Mouse (Mus musculus) erythroid progenitor cell, adult 5-6 weeks (primary cell): Measurements from ENCODE around the gene Aven. TPM values are rescaled to one million over a fixed set of nuclear protein-coding genes. Genes with fewer than 3 reads are reported as not detected.
"Not testable (repeated sequence)": the region's sequence is repeated elsewhere in the genome, so short reads cannot be mapped to it uniquely, and the experiment has no call there.

ENCODE experiments used
- ATAC-seq: replicated peaks from 2 replicates; pipeline ENCODE4 v1.8.0; 2016; ENCODE audit warnings: moderate number of reproducible peaks, mild to moderate bottlenecking, moderate TSS enrichment, inconsistent platforms; ENCODE audit not compliant: poor library complexity, low FRiP score, severe bottlenecking
- total RNA-seq, 2 experiments: library from RNA; stranded (forward) in 1 of 2; stranded (reverse) in 1 of 2; fragments of 150-400 nt in 1 of 2; fragments of 186-747, 209-891 nt in 1 of 2; gene quantifications; 2 replicates each; pipeline versions ENCODE4 v1.2.3 to v1.2.4; 2015 to 2017; ENCODE audit warnings: low replicate concordance in 2 of 2

Aven gene
- total RNA-seq (2015; ENCODE audit: low replicate concordance) (1.4 TPM in 1 of 2 replicates, not detected in the other), total RNA-seq (2017; ENCODE audit: low replicate concordance) (2.3 and 5.1 TPM in 2 replicates)

GRCm38 (mm10) chr2:112492856-112493538 is at the start of gene Aven:
TSS of gene Aven (plus strand) at chr2:112492964.
- ATAC-seq, result peak; percentile 75

DNA sequence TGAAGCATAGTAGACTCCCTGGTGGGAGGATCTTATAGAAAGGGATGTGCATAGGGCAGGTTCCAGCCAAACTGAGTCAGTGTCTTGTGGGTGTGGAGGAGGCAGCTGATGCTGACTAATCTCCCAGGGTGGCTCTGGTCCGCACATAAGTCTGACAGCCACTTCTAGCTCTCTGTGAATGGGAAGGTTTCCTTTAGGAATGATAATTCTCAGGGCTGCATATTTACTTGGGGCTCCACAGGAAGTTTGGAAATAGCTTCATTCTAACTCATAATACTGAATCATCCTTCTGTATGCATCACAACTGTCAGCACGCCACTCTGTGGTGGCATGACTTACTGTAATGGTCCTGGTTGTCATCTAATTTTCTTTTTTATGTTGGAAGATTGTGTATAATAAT is 49.3 kb upstream of the Aven start:
- no peak for ATAC-seq

- ATAC-seq, result no peak
Observed at GRCm38 (mm10) chr2:112445511-112445910, 47.3 kb upstream of the Aven start.

DNA sequence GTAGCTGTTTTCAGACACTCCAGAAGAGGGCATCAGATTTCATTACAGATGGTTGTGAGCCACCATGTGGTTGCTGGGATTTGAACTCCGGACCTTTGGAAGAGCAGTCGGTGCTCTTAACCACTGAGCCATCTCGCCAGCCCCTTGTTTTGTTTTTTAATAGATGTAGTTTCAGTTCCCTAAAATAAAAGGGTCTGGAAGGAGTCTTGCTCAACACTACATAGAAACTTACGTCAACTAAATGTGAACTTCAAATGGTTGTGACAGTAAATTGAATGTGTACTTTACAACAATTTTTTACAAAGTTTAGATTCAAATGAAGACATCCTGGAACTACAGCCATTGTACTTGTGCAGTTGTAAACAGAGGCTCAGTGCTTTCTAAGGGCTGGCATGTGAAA is 44.7 kb upstream of the Aven start:
- ATAC-seq, result not testable (repeated sequence)

- ATAC-seq, result no peak
Observed at GRCm38 (mm10) chr2:112448510-112449059, 44.2 kb upstream of the Aven start.

- no peak for ATAC-seq
Observed at GRCm38 (mm10) chr2:112449597-112450296, 43.0 kb upstream of the Aven start.

GRCm38 (mm10) chr2:112452513-112452912 is 40.3 kb upstream of the Aven start:
- not testable (repeated sequence) for ATAC-seq

- ATAC-seq, result peak; percentile 65
Observed at GRCm38 (mm10) chr2:112454125-112454861, 38.5 kb upstream of the Aven start.

DNA sequence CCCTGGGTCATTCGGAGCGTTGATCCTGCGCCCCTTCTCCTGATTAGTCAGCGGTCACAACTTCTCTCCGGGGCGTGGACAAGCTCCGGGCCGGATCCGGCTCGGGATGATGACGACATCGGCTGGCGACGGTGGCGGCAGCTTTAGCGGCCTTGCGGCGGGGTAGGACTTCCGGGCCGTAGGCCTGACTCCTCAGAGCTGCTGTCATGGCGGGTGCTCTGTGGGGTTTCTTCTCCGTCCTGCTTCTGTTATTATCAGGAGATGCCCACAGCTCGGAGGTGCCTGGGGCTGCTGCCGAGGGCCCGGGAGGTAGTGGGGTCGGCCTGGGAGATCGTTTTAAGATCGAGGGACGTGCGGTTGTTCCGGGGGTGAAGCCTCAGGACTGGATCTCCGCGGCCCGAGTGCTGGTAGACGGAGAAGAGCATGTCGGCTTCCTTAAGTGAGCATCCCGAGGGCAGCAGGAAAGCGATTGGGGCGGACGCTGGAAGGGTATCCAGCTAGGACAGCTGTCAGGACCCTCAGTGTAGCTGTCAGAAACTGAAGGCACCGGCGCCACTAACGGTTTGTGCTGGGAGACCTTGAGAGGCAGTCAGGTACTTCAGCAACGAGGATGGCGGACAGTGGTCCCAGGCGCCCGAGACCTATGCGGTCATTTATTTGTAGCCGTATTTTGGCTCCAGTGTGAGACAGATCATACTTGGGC is 37.8 kb upstream of the Aven start, which contains the start of gene Emc7:
Gene Emc7 (plus strand): TSS at position 136 of the 703 bp plus-strand sequence.
- ATAC-seq, result peak; percentile 98

DNA sequence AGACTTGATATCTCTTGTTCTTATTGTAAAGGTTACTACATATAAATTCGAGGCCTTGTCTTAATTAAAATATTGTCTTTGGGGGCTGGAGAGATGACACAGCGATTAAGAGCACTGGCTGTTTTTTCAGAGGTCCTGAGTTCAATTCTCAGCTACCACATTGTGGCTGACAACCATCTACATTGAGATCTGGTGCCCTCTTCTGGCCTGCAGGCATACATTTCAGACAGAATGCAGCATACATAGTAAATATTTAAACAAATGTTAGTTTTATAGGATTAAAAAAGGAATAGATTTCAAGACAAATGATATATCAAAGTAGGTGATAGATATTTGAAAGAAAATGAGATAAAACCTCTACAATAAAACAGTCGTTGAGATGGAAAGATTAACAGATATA is 32.2 kb upstream of the Aven start:
- ATAC-seq, result no peak

- no peak for ATAC-seq
Observed at GRCm38 (mm10) chr2:112469542-112469941, 23.2 kb upstream of the Aven start.

DNA sequence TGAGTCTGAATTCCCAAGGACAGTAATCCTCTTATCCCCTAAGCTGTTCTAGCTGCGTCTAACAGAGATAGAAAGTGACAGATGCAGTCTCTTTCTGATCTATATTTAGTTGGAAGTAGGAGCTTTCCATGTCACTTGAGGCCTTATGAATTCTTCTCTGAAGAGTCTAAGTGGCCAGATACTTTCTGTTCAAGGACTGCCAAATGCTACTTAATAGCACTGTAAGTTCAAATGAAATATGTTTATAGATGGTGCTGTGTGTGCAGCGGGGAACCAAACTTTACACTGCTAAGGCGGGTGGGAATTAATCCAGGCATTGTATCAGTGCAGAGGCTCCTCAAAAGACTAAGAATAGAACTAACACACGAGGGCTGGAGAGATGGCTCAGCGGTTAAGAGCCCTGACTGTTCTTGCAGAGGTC is 21.8 kb upstream of the Aven start:
- ATAC-seq, result no peak

DNA sequence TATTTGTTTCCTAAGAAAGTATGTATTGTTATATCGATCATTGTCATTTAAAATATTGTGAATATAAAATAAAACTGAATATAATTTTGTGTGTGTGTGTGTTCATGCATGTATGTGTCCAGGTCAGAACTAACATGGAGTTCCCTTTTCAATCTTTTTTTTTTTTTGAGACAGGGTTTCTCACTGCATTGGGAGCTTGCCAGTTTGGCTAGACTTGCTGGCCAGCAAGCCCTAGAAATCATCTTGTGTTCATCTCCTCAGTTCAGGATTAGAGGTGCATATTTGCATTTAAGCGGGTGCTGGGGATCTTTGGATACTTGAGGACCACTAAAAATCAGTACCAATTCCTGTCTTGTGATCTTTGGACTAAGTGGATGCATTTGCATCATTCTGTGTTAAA is 20.7 kb upstream of the Aven start:
- no peak for ATAC-seq

GRCm38 (mm10) chr2:112474997-112475724 is 17.6 kb upstream of the Aven start:
- ATAC-seq, result no peak

GRCm38 (mm10) chr2:112476554-112476953 is 16.2 kb upstream of the Aven start:
- no peak for ATAC-seq

GRCm38 (mm10) chr2:112480669-112481068 is 12.1 kb upstream of the Aven start, which contains the start of gene Chrm5:
TSS of gene Chrm5 (minus strand) at chr2:112480769.
- no peak for ATAC-seq

DNA sequence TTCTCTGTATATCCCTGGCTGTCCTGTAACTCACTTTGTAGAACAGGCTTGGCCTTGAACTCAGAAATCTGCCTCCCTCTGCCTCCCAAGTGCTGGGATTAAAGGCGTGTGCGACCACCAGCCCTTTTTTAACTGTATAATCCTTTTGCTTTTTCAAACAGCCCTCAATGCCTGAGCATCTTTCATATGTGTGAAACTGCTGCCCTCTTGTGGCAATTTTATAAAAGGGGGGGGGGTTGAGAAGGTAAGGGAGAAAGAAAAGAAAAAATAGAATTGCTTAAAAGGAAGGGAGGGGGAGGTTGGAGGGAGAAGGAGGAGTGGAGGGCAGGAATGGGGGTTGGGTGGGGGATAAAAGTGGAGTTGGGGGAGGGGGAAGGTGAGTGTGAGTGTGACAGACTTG is 11.2 kb upstream of the Aven start:
- no peak for ATAC-seq

DNA sequence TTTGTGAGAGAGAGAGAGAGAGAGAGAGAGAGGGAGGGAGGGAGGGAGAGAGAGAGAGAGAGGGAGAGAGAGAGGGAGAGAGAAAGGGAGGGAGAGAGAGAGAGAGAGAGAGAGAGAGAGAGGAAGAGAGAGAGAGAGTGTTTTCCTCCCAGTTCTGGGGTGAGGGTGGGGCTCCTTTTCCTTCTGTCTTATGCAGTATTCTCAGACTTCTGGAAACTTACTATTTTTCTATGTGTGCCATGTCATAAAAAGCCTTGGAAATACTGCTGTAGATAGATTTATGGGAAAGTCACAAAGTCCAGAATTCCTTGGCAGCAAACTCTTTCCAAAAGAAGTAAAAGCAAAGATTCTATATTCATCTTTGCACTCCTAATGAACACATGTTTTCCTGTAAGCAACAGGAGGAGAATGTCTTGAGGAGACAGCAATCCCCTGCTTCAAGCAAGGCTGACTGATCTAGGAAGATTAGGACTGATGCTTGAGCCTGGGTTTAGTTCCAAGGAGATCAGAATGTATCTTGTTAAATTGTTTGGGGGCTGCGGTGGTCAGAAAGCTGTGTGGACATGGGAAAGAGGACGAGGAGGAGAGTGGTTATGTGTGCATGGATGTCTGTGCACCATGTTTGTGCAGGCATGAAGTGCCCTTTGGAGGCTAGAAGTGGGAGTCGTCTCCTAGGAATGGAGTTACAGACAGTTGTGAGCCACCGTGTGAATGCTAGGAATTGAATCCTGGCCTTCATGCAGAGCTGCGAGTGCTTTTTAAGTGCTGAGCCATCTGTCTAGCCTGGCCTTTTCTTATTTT is 10.0 kb upstream of the Aven start:
- ATAC-seq, result no peak
